Mouse (Mus musculus) liver, embryonic 13.5 days (tissue): ENCODE results near the gene Kcnj2. TPM values are rescaled to one million over a fixed set of nuclear protein-coding genes. Genes with fewer than 3 reads are reported as not detected.
A peak's percentile ranks its signal among the peaks of the same experiment; 100 is the strongest.

Experiments
- ATAC-seq: fragments of 200-750 bp; cut with Nextera tagmentation; 2 replicates; pipeline ENCODE4 v1.8.0; 2017; ENCODE audit warnings: low read depth, mild to moderate bottlenecking, moderate number of reproducible peaks, moderate library complexity
- DNase-seq: peaks from one replicate; pipeline ENCODE4 v3.0.0; 2022
- H3K27ac ChIP-seq: fragments of 300-500 bp; sonication (generic); 2 replicates; pipeline ENCODE4 v1.5.1; 2015; ENCODE audit warnings: moderate library complexity, mild to moderate bottlenecking, inconsistent platforms
- H3K27me3 ChIP-seq: fragments of 300-500 bp; sonication (generic); 2 replicates; pipeline ENCODE4 v1.6.1; 2015; ENCODE audit warnings: mild to moderate bottlenecking, inconsistent platforms
- H3K36me3 ChIP-seq: fragments of 300-500 bp; sonication (generic); 2 replicates; pipeline ENCODE4 v1.6.1; 2015; ENCODE audit warnings: mild to moderate bottlenecking, inconsistent platforms
- H3K4me1 ChIP-seq: fragments of 300-500 bp; sonication (generic); replicated peaks from 2 replicates; pipeline ENCODE4 v1.6.1; 2015; ENCODE audit warnings: inconsistent platforms
- H3K4me2 ChIP-seq: fragments of 300-500 bp; sonication (generic); 2 replicates; pipeline ENCODE4 v1.6.1; 2015; ENCODE audit warnings: inconsistent platforms, mild to moderate bottlenecking, moderate library complexity
- H3K4me3 ChIP-seq: fragments of 300-500 bp; sonication (generic); replicated peaks from 2 replicates; pipeline ENCODE4 v1.5.1; 2015; ENCODE audit warnings: mild to moderate bottlenecking, inconsistent platforms
- H3K9ac ChIP-seq: fragments of 300-500 bp; sonication (generic); 2 replicates; pipeline ENCODE4 v1.6.1; 2015; ENCODE audit warnings: mild to moderate bottlenecking, inconsistent platforms
- H3K9me3 ChIP-seq: fragments of 300-500 bp; sonication (generic); replicated peaks from 2 replicates; pipeline ENCODE4 v1.6.1; 2016; ENCODE audit warnings: inconsistent platforms
- WGBS: fragments of 180-500 bp; shearing (Covaris S2); methylation state at CpG from one replicate; pipeline ENCODE4 v1.1.7; 2015; ENCODE audit not compliant: insufficient replicate concordance; 5-methylcytosine and 5-hydroxymethylcytosine counted together
- polyA plus RNA-seq: library from polyadenylated mRNA; unstranded; fragments of >200 nt; fragmentation: Nextera tagmentation; extraction: Ambion mirVana; gene quantifications from 2 replicates; pipeline ENCODE4 v1.2.1, GENCODE M21; 2015

Gene Kcnj2
- 0.19 and 0.23 TPM in 2 replicates for polyA plus RNA-seq

GRCm38 (mm10) chr11:111065635-111066298 lies at the start of gene Kcnj2:
Kcnj2 (plus strand) TSS chr11:111066164.
- H3K27ac ChIP-seq, result no peak within 1 kb of the TSS
- 0% methylated on average over 28 of the region's 28 CpGs for WGBS

GRCm38 (mm10) chr11:111016206-111016605 lies 49.8 kb upstream of the Kcnj2 start:
- WGBS, result 65% methylated on average over 3 of the region's 3 CpGs
- ATAC-seq (no peak), DNase-seq (no peak)
- Histone ChIP-seq H3K4me1 (no peaks in the 10 kb centered on the region), H3K4me3 (no peak overlapping the region), H3K27ac (no peak overlapping the region), H3K9me3 (no peaks in the 10 kb centered on the region), H3K36me3 (no peaks in the 10 kb centered on the region), H3K4me2 (no peak overlapping the region), H3K27me3 (no peaks in the 10 kb centered on the region), H3K9ac (no peak overlapping the region)

More at GRCm38 (mm10) chr11:111065635-111066298, at the start of gene Kcnj2:
- peak within 1 kb of the TSS; percentile 62 for H3K4me3 ChIP-seq
- H3K4me2 ChIP-seq, result peak within 1 kb of the TSS; percentile 88
- no peaks in the 10 kb centered on the region for H3K9me3 ChIP-seq
- peaks cover 24% of the 10 kb centered on the region for H3K27me3 ChIP-seq
- H3K9ac ChIP-seq, result peak within 1 kb of the TSS; percentile 57
- peak; percentile 99 for ATAC-seq
- H3K4me1 ChIP-seq, result peaks cover 13% of the 10 kb centered on the region
- peak; percentile 78 for DNase-seq
- H3K36me3 ChIP-seq, result no peaks in the 10 kb centered on the region

GRCm38 (mm10) chr11:111020211-111020610 lies 45.8 kb upstream of the Kcnj2 start:
- WGBS, result 43% methylated on average over 2 of the region's 2 CpGs
- H3K4me3 ChIP-seq, result no peak overlapping the region
- no peak for ATAC-seq

GRCm38 (mm10) chr11:111022681-111023281 lies 43.2 kb upstream of the Kcnj2 start:
- ATAC-seq (no peak), DNase-seq (no peak)
- Histone ChIP-seq H3K4me2 (no peak overlapping the region), H3K9ac (no peak overlapping the region), H3K27ac (no peak overlapping the region), H3K36me3 (no peaks in the 10 kb centered on the region), H3K9me3 (no peaks in the 10 kb centered on the region), H3K4me3 (no peak overlapping the region), H3K27me3 (no peaks in the 10 kb centered on the region), H3K4me1 (no peaks in the 10 kb centered on the region)
- WGBS, result 67% methylated on average over 8 of the region's 8 CpGs

More at GRCm38 (mm10) chr11:111020211-111020610, 45.8 kb upstream of the Kcnj2 start:
- H3K9me3 ChIP-seq, result no peaks in the 10 kb centered on the region
- H3K4me2 ChIP-seq, result no peak overlapping the region
- DNase-seq, result no peak
- no peaks in the 10 kb centered on the region for H3K4me1 ChIP-seq
- H3K27me3 ChIP-seq, result no peaks in the 10 kb centered on the region
- no peak overlapping the region for H3K27ac ChIP-seq
- H3K9ac ChIP-seq, result no peak overlapping the region
- H3K36me3 ChIP-seq, result no peaks in the 10 kb centered on the region

- no peaks in the 10 kb centered on the region for H3K27me3 ChIP-seq
- H3K9ac ChIP-seq, result no peak overlapping the region
- no peaks in the 10 kb centered on the region for H3K4me1 ChIP-seq
- no peak overlapping the region for H3K27ac ChIP-seq
- DNase-seq (no peak), ATAC-seq (no peak)
- H3K4me2 ChIP-seq, result no peak overlapping the region
- H3K9me3 ChIP-seq, result no peaks in the 10 kb centered on the region
- no peak overlapping the region for H3K4me3 ChIP-seq
- WGBS, result 27% methylated on average over 5 of the region's 5 CpGs
- H3K36me3 ChIP-seq, result no peaks in the 10 kb centered on the region
Measured at GRCm38 (mm10) chr11:111042175-111042574, 23.8 kb upstream of the Kcnj2 start.

GRCm38 (mm10) chr11:111043298-111043697 lies 22.7 kb upstream of the Kcnj2 start:
- Histone ChIP-seq H3K4me2 (no peak overlapping the region), H3K9me3 (no peaks in the 10 kb centered on the region), H3K4me1 (no peaks in the 10 kb centered on the region), H3K9ac (no peak overlapping the region), H3K4me3 (no peak overlapping the region), H3K27ac (no peak overlapping the region), H3K27me3 (no peaks in the 10 kb centered on the region), H3K36me3 (no peaks in the 10 kb centered on the region)
- DNase-seq (no peak), ATAC-seq (no peak)
- WGBS, result 68% methylated on average over 4 of the region's 4 CpGs

- 49% methylated on average over 3 of the region's 3 CpGs for WGBS
Measured at GRCm38 (mm10) chr11:111054252-111054651, 11.7 kb upstream of the Kcnj2 start.

GRCm38 (mm10) chr11:111054854-111055822 lies 10.8 kb upstream of the Kcnj2 start:
- no peaks in the 10 kb centered on the region for H3K36me3 ChIP-seq
- no peaks in the 10 kb centered on the region for H3K9me3 ChIP-seq
- ATAC-seq (no peak), DNase-seq (no peak)
- H3K4me1 ChIP-seq, result no peaks in the 10 kb centered on the region
- H3K27me3 ChIP-seq, result no peaks in the 10 kb centered on the region
- no peak overlapping the region for H3K4me2 ChIP-seq
- no peak overlapping the region for H3K27ac ChIP-seq
- no peak overlapping the region for H3K4me3 ChIP-seq
- 62% methylated on average over 8 of the region's 8 CpGs for WGBS
- H3K9ac ChIP-seq, result no peak overlapping the region

More at GRCm38 (mm10) chr11:111054252-111054651, 11.7 kb upstream of the Kcnj2 start:
- Histone ChIP-seq H3K4me2 (no peak overlapping the region), H3K9me3 (no peaks in the 10 kb centered on the region), H3K9ac (no peak overlapping the region), H3K27me3 (no peaks in the 10 kb centered on the region), H3K36me3 (no peaks in the 10 kb centered on the region), H3K27ac (no peak overlapping the region), H3K4me1 (no peaks in the 10 kb centered on the region), H3K4me3 (no peak overlapping the region)
- DNase-seq (no peak), ATAC-seq (no peak)

- no peak for ATAC-seq
- no peaks in the 10 kb centered on the region for H3K4me1 ChIP-seq
- H3K36me3 ChIP-seq, result no peaks in the 10 kb centered on the region
- no peak overlapping the region for H3K27ac ChIP-seq
- DNase-seq, result no peak
- H3K27me3 ChIP-seq, result no peaks in the 10 kb centered on the region
- no peak overlapping the region for H3K4me3 ChIP-seq
- no peak overlapping the region for H3K9ac ChIP-seq
- H3K9me3 ChIP-seq, result no peaks in the 10 kb centered on the region
- H3K4me2 ChIP-seq, result no peak overlapping the region
- WGBS, result 53% methylated on average over 13 of the region's 13 CpGs
Measured at GRCm38 (mm10) chr11:111056030-111056429, 9.9 kb upstream of the Kcnj2 start.

- DNase-seq (no peak), ATAC-seq (no peak)
- no peaks in the 10 kb centered on the region for H3K36me3 ChIP-seq
- H3K4me3 ChIP-seq, result no peak overlapping the region
- H3K4me1 ChIP-seq, result no peaks in the 10 kb centered on the region
- no peaks in the 10 kb centered on the region for H3K9me3 ChIP-seq
- no peak overlapping the region for H3K4me2 ChIP-seq
- H3K27ac ChIP-seq, result no peak overlapping the region
- no peaks in the 10 kb centered on the region for H3K27me3 ChIP-seq
- no peak overlapping the region for H3K9ac ChIP-seq
- 73% methylated on average over 4 of the region's 4 CpGs for WGBS
Measured at GRCm38 (mm10) chr11:111057435-111057834, 8.5 kb upstream of the Kcnj2 start.

- DNase-seq, result no peak
- H3K27ac ChIP-seq, result no peak overlapping the region
Measured at GRCm38 (mm10) chr11:111059440-111059839, 6.5 kb upstream of the Kcnj2 start.

More at GRCm38 (mm10) chr11:111059440-111059839, 6.5 kb upstream of the Kcnj2 start:
- Histone ChIP-seq H3K4me1 (0 out of 2 replicates have a peak, but pooled peaks cover under 1% of the 10 kb centered on the region), H3K4me2 (no peak overlapping the region), H3K9me3 (no peaks in the 10 kb centered on the region), H3K4me3 (no peak overlapping the region), H3K27me3 (no peaks in the 10 kb centered on the region), H3K9ac (no peak overlapping the region), H3K36me3 (no peaks in the 10 kb centered on the region)
- no peak for ATAC-seq
